Mouse (Mus musculus) midbrain, embryonic 14.5 days (tissue): ENCODE measurements at regions not wholly inside any gene's neighbourhood (a gene's known extent, or its start where the extent isn't known, plus 50 kb on each side); places are given as distances from the start of the nearest gene placed in this dataset.
"Not testable (repeated sequence)": the region's sequence is repeated elsewhere in the genome, so short reads cannot be mapped to it uniquely, and the experiment has no call there.

Experiments
- ATAC-seq: fragments of 200-750 bp; cut with Nextera tagmentation; 2 replicates; pipeline ENCODE4 v1.8.0; 2017; ENCODE audit warnings: moderate number of reproducible peaks, moderate library complexity; ENCODE audit not compliant: low FRiP score, low TSS enrichment
- DNase-seq: peaks from one replicate; pipeline ENCODE4 v3.0.0-alpha.2; 2015
- H3K27ac ChIP-seq: fragments of 300-500 bp; sonication (generic); replicated peaks from 2 replicates; pipeline ENCODE4 v1.5.1; 2014; ENCODE audit warnings: mild to moderate bottlenecking, low read depth, low read length, moderate library complexity
- H3K27me3 ChIP-seq: fragments of 300-500 bp; sonication (generic); 2 replicates; pipeline ENCODE4 v1.6.1; 2014; ENCODE audit warnings: low read length, control low read depth, mixed read lengths; ENCODE audit not compliant: control insufficient read depth, insufficient read depth
- H3K36me3 ChIP-seq: fragments of 300-500 bp; sonication (generic); 2 replicates; pipeline ENCODE4 v1.6.1; 2014; ENCODE audit warnings: low read length, control low read depth; ENCODE audit not compliant: control insufficient read depth, insufficient read depth
- H3K4me1 ChIP-seq: fragments of 300-500 bp; sonication (generic); 2 replicates; pipeline ENCODE4 v1.6.1; 2014; ENCODE audit warnings: mild to moderate bottlenecking, antibody characterized with exemption, low read length, control low read depth; ENCODE audit not compliant: control insufficient read depth, insufficient read depth
- H3K4me2 ChIP-seq: fragments of 300-500 bp; sonication (generic); 2 replicates; pipeline ENCODE4 v1.6.1; 2014; ENCODE audit warnings: mild to moderate bottlenecking, low read length, moderate library complexity
- H3K4me3 ChIP-seq: fragments of 300-500 bp; sonication (generic); replicated peaks from 2 replicates; pipeline ENCODE4 v1.5.1; 2014; ENCODE audit warnings: low read depth, low read length
- H3K9ac ChIP-seq: fragments of 300-500 bp; sonication (generic); replicated peaks from 2 replicates; pipeline ENCODE4 v1.6.1; 2014; ENCODE audit warnings: mild to moderate bottlenecking, low read length, moderate library complexity
- H3K9me3 ChIP-seq: fragments of 300-500 bp; sonication (generic); 2 replicates; pipeline ENCODE4 v1.6.1; 2016; ENCODE audit warnings: low read length, control low read depth, mixed read lengths; ENCODE audit not compliant: control insufficient read depth
- WGBS: fragments of 180-500 bp; shearing (Covaris S2); extraction: QIAGEN DNeasy Blood & Tissue Kit; methylation state at CpG from one replicate; pipeline ENCODE4 v1.1.7; 2014; 5-methylcytosine and 5-hydroxymethylcytosine counted together

- DNase-seq = no peak
- 86% methylated on average over 3 of the region's 3 CpGs for WGBS
Measured at GRCm38 (mm10) chr4:110073836-110074235, 96.0 kb downstream of the Dmrta2 start.

GRCm38 (mm10) chr4:110083371-110083770 lies 105.5 kb downstream of the Dmrta2 start:
- no peak for ATAC-seq

More at GRCm38 (mm10) chr4:110073836-110074235, 96.0 kb downstream of the Dmrta2 start:
- Histone ChIP-seq H3K9me3 (no peaks in the 10 kb centered on the region), H3K9ac (no peak overlapping the region), H3K4me3 (no peak overlapping the region), H3K4me2 (no peak overlapping the region), H3K27me3 (no peaks in the 10 kb centered on the region), H3K27ac (no peak overlapping the region), H3K4me1 (no peaks in the 10 kb centered on the region), H3K36me3 (no peaks in the 10 kb centered on the region)
- no peak for ATAC-seq

GRCm38 (mm10) chr4:110087570-110088247 lies 109.9 kb downstream of the Dmrta2 start:
- DNase-seq (peak; percentile 77), ATAC-seq (no peak)
- Histone ChIP-seq H3K36me3 (no peaks in the 10 kb centered on the region), H3K27me3 (no peaks in the 10 kb centered on the region), H3K4me1 (no peaks in the 10 kb centered on the region), H3K4me2 (no peak overlapping the region), H3K4me3 (no peak overlapping the region), H3K9me3 (no peaks in the 10 kb centered on the region), H3K27ac (no peak overlapping the region), H3K9ac (no peak overlapping the region)
- 26% methylated on average over 9 of the region's 9 CpGs for WGBS

More at GRCm38 (mm10) chr4:110083371-110083770, 105.5 kb downstream of the Dmrta2 start:
- Histone ChIP-seq H3K36me3 (no peaks in the 10 kb centered on the region), H3K4me1 (no peaks in the 10 kb centered on the region), H3K27ac (no peak overlapping the region), H3K4me3 (no peak overlapping the region), H3K4me2 (no peak overlapping the region), H3K27me3 (no peaks in the 10 kb centered on the region), H3K9ac (no peak overlapping the region), H3K9me3 (no peaks in the 10 kb centered on the region)
- DNase-seq = no peak

GRCm38 (mm10) chr4:110093040-110093820 lies 115.4 kb downstream of the Dmrta2 start:
- H3K4me1 ChIP-seq = no peaks in the 10 kb centered on the region
- no peaks in the 10 kb centered on the region for H3K36me3 ChIP-seq
- H3K27ac ChIP-seq = no peak overlapping the region
- H3K4me3 ChIP-seq = no peak overlapping the region
- no peak overlapping the region for H3K9ac ChIP-seq
- H3K4me2 ChIP-seq = no peak overlapping the region
- H3K27me3 ChIP-seq = no peaks in the 10 kb centered on the region
- DNase-seq (no peak), ATAC-seq (no peak)
- no peaks in the 10 kb centered on the region for H3K9me3 ChIP-seq
- WGBS = 90% methylated on average over 6 of the region's 6 CpGs

DNA sequence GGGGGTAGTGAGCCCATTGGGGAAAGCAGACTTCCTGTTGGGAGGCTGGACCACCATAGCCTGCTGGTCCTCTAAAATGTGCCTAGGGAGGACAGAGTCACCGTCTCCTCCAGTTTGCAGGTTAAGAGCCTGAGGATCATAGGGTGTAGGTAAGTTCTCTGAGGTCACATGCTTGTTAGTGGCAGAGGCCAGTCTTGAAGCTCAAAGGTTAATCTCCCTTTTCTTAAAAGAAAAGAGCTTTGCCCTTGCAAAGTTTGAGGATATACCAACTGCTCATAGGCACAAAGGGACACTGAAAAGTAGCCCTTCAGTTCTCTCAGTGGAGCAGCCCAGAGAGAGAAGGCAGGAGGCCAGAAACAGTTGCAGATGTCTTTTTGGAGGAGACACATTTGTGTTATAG lies 116.7 kb downstream of the Dmrta2 start:
- Histone ChIP-seq H3K27ac (no peak overlapping the region), H3K4me3 (no peak overlapping the region), H3K36me3 (no peaks in the 10 kb centered on the region), H3K4me1 (no peaks in the 10 kb centered on the region), H3K9me3 (no peaks in the 10 kb centered on the region), H3K27me3 (no peaks in the 10 kb centered on the region), H3K4me2 (no peak overlapping the region), H3K9ac (no peak overlapping the region)
- ATAC-seq (no peak), DNase-seq (no peak)
- 94% methylated on average over 1 of the region's 1 CpGs for WGBS

- ATAC-seq = no peak
Measured at GRCm38 (mm10) chr4:110095760-110096593, 118.1 kb downstream of the Dmrta2 start.

GRCm38 (mm10) chr4:110104119-110104518 lies 126.3 kb downstream of the Dmrta2 start:
- not testable (repeated sequence) for H3K27me3 ChIP-seq, ATAC-seq, H3K9ac ChIP-seq, H3K36me3 ChIP-seq, H3K27ac ChIP-seq, DNase-seq, H3K4me2 ChIP-seq, H3K9me3 ChIP-seq, H3K4me3 ChIP-seq, H3K4me1 ChIP-seq
- 96% methylated on average over 7 of the region's 7 CpGs for WGBS

More at GRCm38 (mm10) chr4:110095760-110096593, 118.1 kb downstream of the Dmrta2 start:
- Histone ChIP-seq H3K4me2 (no peak overlapping the region), H3K36me3 (no peaks in the 10 kb centered on the region), H3K9me3 (no peaks in the 10 kb centered on the region), H3K27ac (no peak overlapping the region), H3K27me3 (no peaks in the 10 kb centered on the region), H3K9ac (no peak overlapping the region), H3K4me3 (no peak overlapping the region), H3K4me1 (no peaks in the 10 kb centered on the region)
- no peak for DNase-seq
- 82% methylated on average over 11 of the region's 11 CpGs for WGBS

DNA sequence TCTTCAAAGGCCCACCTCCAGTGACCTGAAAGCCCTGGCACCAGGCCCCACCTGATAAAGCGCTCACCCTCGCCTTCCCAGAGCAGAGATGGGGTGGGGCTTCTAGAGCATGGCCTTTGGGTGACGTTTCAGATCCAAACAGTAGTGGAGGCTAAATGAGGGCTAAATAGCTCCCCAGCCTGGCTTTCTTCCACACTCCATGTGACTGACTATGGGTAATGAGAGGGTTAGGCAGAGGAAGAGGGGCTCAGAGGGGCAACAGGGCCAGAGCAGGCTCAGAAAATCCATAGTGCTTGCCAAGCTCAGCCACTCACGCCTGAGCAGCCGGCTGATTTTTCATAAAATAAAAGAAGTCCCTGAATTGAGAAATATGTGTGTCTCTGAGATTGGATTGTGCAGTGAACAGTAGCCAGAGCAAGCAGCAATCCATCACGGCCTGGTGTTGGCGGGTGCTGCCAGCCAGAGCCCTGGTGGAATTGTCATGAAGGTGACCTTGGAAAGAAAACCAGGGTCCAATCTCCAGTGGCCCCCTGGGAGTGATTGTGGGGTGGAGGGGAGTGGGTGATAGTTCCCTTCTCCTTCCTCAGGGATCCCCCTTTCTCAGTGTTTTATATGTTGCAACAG lies 128.9 kb downstream of the Dmrta2 start:
- H3K4me1 ChIP-seq = no peaks in the 10 kb centered on the region
- DNase-seq = no peak
- H3K27ac ChIP-seq = no peak overlapping the region
- ATAC-seq = no peak
- H3K27me3 ChIP-seq = no peaks in the 10 kb centered on the region
- no peak overlapping the region for H3K4me3 ChIP-seq
- 86% methylated on average over 7 of the region's 7 CpGs for WGBS
- H3K9me3 ChIP-seq = no peaks in the 10 kb centered on the region
- no peak overlapping the region for H3K4me2 ChIP-seq
- no peak overlapping the region for H3K9ac ChIP-seq
- H3K36me3 ChIP-seq = no peaks in the 10 kb centered on the region
